In the genomic region with DNA sequence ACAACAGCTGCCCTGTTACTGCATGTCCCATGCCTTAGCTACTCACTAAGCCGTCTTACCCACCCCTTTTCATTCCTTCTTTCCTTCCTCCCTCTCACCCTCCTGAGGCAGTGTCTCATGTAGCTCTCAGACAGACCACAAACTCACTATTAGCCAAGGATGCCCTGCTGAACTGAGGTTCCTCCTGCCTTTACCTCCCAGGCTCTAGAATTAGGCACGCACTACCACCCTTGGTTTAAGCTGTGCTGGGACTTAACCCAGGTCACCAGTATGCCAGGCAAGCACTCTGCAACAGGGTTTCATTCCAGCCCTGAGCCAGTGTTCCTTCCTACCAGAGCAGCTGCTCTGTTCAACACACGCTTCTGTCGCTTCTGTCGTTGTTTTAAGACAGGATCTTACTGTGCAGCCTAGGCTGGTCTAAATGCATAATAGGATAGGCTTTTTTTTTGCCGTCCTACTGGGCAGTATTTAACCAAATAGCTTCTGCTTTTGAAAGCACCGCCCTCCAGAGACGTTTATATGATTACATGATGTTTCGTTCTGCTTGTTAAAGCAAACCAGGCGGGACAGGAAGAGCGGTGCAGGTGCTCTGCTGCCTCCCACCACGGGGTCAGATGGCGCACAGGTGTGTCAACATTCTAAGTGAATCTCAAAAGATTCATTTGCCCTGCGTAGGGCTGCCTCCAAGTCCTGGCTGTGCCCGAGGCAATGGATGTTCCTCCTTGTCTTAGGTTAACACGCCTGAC, we compare ENCODE assay signal across 9 mouse cellular contexts. TPM values are rescaled to one million over a fixed set of nuclear protein-coding genes. Genes with fewer than 3 reads are reported as not detected.
DNase-seq lines count a peak whose midpoint lies in the region; ATAC-seq and TF ChIP-seq lines count a peak whose summit lies in the region.
"Had no signal": no experiment of that assay in that cellular context is flagged by ENCODE, and none has a peak within 500 bp of the region (broad histone marks: within the 10 kb centered on the region; RNA-seq: fewer than 3 reads in every experiment).

No protein-coding gene starts in this region.

- peaks cover 17% of the 10 kb centered on the region for H3K4me1 ChIP-seq in kidney, embryonic 15.5 days
- H3K4me1 ChIP-seq in CH12.LX (ENCODE audit: control insufficient read depth in 1 of 2, insufficient read depth in 2 of 2): peaks cover 11 to 21% of the 10 kb centered on the region in 2 experiments

- H3K27me3 ChIP-seq in kidney, embryonic 15.5 days: no peaks in the 10 kb centered on the region
- no peaks in the 10 kb centered on the region for H3K27me3 ChIP-seq in CH12.LX (replicated peaks)

- no peaks in the 10 kb centered on the region for H3K36me3 ChIP-seq in kidney, embryonic 15.5 days
- H3K36me3 ChIP-seq in CH12.LX (replicated peaks in 1 of 2; ENCODE audit: control insufficient read depth in 1 of 2, insufficient read depth in 1 of 2, low read length in 1 of 2): no peaks in the 10 kb centered on the region

- H3K9ac ChIP-seq in kidney, embryonic 15.5 days: no peak overlapping the region
- peak overlapping the region; percentile 51 for H3K9ac ChIP-seq in CH12.LX (ENCODE audit: insufficient read depth, low read depth)

- 29% methylated on average over 16 of the region's 16 CpGs for WGBS in kidney, embryonic 15.5 days

- DNase-seq in kidney, postnatal 25 days: no peak
- DNase-seq in CH12.LX (ENCODE audit: extremely low read depth) (peak; percentile 24), adipocyte (ENCODE audit: low spot score) (no peak)
- DNase-seq in mesoderm, embryonic 11.5 days (ENCODE audit: low read depth, low spot score): peak; percentile 60
- no peak for DNase-seq in right cerebral cortex, postnatal 10 days (ENCODE audit: low spot score in 2 of 2)
- no peak for DNase-seq in spleen, adult 18-20 months
- DNase-seq: adrenal gland, postnatal 25 days had no signal

- in situ Hi-C loops in CH12.LX (cut with MboI; ENCODE audit: low pct_ligation_motif_present, low pct_unique_long_range_greater_than_20kb, low sequenced_read_pairs): no loop called here

- H3K4me3 ChIP-seq in kidney, embryonic 15.5 days (replicated peaks): no peak overlapping the region
- peak overlapping the region in 1 of 3 experiments; percentile 40 for H3K4me3 ChIP-seq in CH12.LX (replicated peaks in 1 of 3; ENCODE audit: low read depth in 2 of 3, low read length in 2 of 3, poor library complexity in 1 of 3)

- 0 out of 2 replicates have a peak overlapping the region, but pooled peaks have one; percentile 2 for H3K27ac ChIP-seq in kidney, embryonic 15.5 days
- peak overlapping the region; percentile 43 for H3K27ac ChIP-seq in CH12.LX (ENCODE audit: insufficient read depth, low read depth)

- TF ChIP-seq CTCF in CH12.LX (conservative IDR thresholded peaks at IDR 0.05 in 1 of 2, IDR thresholded peaks at IDR 0.05 in 1 of 2; ENCODE audit: low read depth in 2 of 2, low read length in 2 of 2): no peak

- peak overlapping the region; percentile 34; the same call in 1 of the 2 replicates for H3K4me2 ChIP-seq in kidney, embryonic 15.5 days
- peak overlapping the region; percentile 78 for H3K4me2 ChIP-seq in CH12.LX (ENCODE audit: insufficient read depth, low read depth, poor library complexity, severe bottlenecking)

- TF ChIP-seq RAD21 in CH12.LX (IDR thresholded peaks at IDR 0.05; ENCODE audit: low read depth, low read length): no peak

- TF ChIP-seq POLR2A in CH12.LX (IDR thresholded peaks at IDR 0.05; ENCODE audit: low read depth, low read length): no peak

- no peak for TF ChIP-seq EP300 in CH12.LX (IDR thresholded peaks at IDR 0.05; ENCODE audit: low read length)

- H3K9me3 ChIP-seq in kidney, embryonic 15.5 days (replicated peaks): no peaks in the 10 kb centered on the region
- H3K9me3 ChIP-seq in CH12.LX (replicated peaks; ENCODE audit: low read length): no peaks in the 10 kb centered on the region

- dilution Hi-C loops in CH12.LX (cut with MboI; ENCODE audit: extremely low pct_ligation_motif_present, extremely low pct_unique_long_range_greater_than_20kb, low sequenced_read_pairs): no loop called here

- 0 out of 2 replicates have a peak, but pooled peaks have one; percentile 33 for ATAC-seq in kidney, embryonic 15.5 days (replicated peaks; ENCODE audit: low FRiP score)
- ATAC-seq in common myeloid progenitor, adult 5-6 weeks (replicated peaks; ENCODE audit: low read depth, poor library complexity, severe bottlenecking): peak; percentile 74

- no peaks in the 10 kb centered on the region for H3K79me2 ChIP-seq in CH12.LX (replicated peaks; ENCODE audit: control insufficient read depth, extremely low read depth, insufficient read depth, poor library complexity, severe bottlenecking)

TF ChIP-seq in CH12.LX, 34 proteins besides CTCF, POLR2A, EP300 and RAD21:
- TF ChIP-seq ZNF384 (IDR thresholded peaks at IDR 0.05; ENCODE audit: low read depth, low read length) (peak; percentile 67), MYC (IDR thresholded peaks at IDR 0.05; ENCODE audit: low read depth, low read length) (no peak)

RNA-seq across cellular contexts. Expression of gene Gne, which starts 29.6 kb away (rescaled TPM):
- 22.5 and 25.3 TPM in 2 replicates for polyA plus RNA-seq in kidney, embryonic 15.5 days (2015; fragmentation: Nextera tagmentation; extraction: Ambion mirVana)
- total RNA-seq in CH12.LX (2012; rRNA removed): 31.6 and 37.1 TPM in 2 replicates
- total RNA-seq in CH12.LX (2014; rRNA removed): 23.6 and 35.3 TPM in 2 replicates
- 34.4 and 35.5 TPM in 2 replicates for polyA plus RNA-seq in CH12.LX (2012; ENCODE audit: insufficient read length, low read depth)
- 32.0 and 32.6 TPM in 2 replicates for total RNA-seq in common myeloid progenitor, adult 5-6 weeks (2017)

Comparison
In these comparisons a context has a peak if more than half of its experiments do, and no peak if none do; other contexts are left out.
1. DNase-seq: peak in CH12.LX (single experiment) and mesoderm, embryonic 11.5 days (single experiment); none in kidney, postnatal 25 days (0 of 2), right cerebral cortex, postnatal 10 days (0 of 2), adipocyte (single experiment) and spleen, adult 18-20 months (0 of 2).